Mouse (Mus musculus): ENCODE data around the gene Gcgr. TPM values are rescaled to one million over a fixed set of nuclear protein-coding genes. Genes with fewer than 3 reads are reported as not detected.

Gcgr gene
- total and polyA plus RNA-seq, 2 experiments from 2014 or later, result 0.99 to 1.0 TPM

DNA sequence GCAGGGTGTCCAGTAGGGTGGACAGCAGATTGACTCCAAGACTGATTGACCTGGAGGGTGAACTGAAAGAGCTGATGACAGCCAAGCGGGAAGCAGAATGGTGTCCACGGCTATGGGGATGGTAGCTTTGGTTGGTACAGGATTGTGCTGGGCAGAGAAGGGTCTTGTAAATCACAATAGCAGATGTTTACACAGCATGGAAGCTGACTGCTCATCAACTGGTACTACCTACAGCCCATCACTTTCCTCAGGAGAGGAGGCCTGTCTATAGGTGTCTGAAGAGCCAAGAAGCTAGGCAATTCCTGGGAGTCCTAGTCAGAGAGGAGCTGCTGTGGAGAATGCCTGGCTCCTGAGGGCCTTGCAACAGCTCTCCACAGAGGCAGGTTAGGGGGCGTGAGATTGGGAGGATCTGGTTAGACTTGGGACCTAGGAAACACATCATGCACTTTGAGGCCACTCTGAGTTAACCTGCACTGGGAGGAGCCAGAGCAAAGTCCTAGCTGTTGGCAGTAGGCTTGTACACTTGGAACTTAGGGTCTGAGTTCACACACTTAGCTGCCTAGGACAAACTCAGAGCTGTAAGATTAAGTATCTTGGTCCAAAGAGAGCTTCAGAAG lies 46.0 kb downstream of the Gcgr start:
- Histone ChIP-seq H3K36me3 (ENCODE audit: insufficient read depth, low read length) (peaks cover 24% of the 10 kb centered on the region), H3K4me1 (ENCODE audit: insufficient read depth, low read length) (peaks cover 16% of the 10 kb centered on the region), H3K9me3 (ENCODE audit: low read length) (no peaks in the 10 kb centered on the region), H3K27me3 (ENCODE audit: insufficient read depth, low read length) (no peaks in the 10 kb centered on the region), H3K4me3 (ENCODE audit: low read length) (no peak overlapping the region), H3K9ac (replicated peaks; ENCODE audit: low read length) (no peak overlapping the region), H3K4me2 (ENCODE audit: low read depth, low read length) (no peak overlapping the region), H3K27ac (no peak overlapping the region)
- no peak for DNase-seq (ENCODE audit: low spot score)
- WGBS, result 93% methylated on average over 3 of the region's 3 CpGs
- ATAC-seq, result no peak
- no peak for TF ChIP-seq CTCF (IDR thresholded peaks at IDR 0.05; ENCODE audit: low read depth)

DNA sequence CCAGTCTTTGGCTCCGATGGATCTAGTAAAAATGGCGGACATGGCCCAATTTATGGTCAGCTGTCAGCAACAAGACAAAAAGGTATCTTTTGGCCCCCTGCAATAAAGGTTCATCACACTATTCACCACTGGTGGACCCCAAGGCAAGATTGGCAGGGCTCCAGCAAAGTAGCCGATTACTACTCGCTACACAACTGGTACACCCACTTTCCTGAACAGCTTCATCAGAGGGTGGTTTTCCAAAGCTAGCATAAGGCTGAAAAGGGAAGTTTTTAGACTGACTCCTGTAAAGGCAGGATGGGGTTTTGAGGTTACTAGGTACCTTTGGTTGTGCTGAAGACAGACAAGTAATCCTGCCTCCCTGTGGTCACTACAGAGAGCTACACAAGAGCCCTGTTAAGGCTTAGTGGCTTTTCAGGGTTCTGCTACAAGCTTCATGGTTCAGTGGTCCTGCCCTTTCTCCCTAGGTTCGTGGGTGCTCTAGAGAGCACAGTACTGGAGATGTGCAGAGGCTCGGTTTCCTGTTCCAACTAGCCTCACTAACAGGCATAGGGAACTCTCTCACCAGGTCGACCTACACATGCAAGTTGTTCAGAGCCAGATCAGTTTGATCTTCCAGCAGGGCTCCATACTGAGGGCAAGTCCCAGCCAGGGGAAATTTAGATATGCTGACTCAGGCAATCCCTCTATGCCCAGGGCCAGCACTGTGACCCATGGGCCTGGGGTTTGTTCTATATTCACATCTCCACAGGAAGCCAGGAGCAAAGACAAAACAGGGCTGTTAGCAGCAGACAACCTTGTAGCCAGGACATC lies 46.9 kb downstream of the Gcgr start:
- peaks cover 18% of the 10 kb centered on the region for H3K4me1 ChIP-seq (ENCODE audit: insufficient read depth, low read length)
- H3K27me3 ChIP-seq (ENCODE audit: insufficient read depth, low read length), result no peaks in the 10 kb centered on the region
- DNase-seq (ENCODE audit: low spot score) (peak; percentile 63), ATAC-seq (no peak)
- no peak overlapping the region for H3K9ac ChIP-seq (replicated peaks; ENCODE audit: low read length)
- peaks cover 24% of the 10 kb centered on the region for H3K36me3 ChIP-seq (ENCODE audit: insufficient read depth, low read length)
- H3K27ac ChIP-seq, result no peak overlapping the region
- 78% methylated on average over 7 of the region's 7 CpGs for WGBS
- no peak overlapping the region for H3K4me3 ChIP-seq (ENCODE audit: low read length)
- H3K4me2 ChIP-seq (ENCODE audit: low read depth, low read length), result no peak overlapping the region
- TF ChIP-seq CTCF (IDR thresholded peaks at IDR 0.05; ENCODE audit: low read depth), result peak; percentile 68
- no peaks in the 10 kb centered on the region for H3K9me3 ChIP-seq (ENCODE audit: low read length)

DNA sequence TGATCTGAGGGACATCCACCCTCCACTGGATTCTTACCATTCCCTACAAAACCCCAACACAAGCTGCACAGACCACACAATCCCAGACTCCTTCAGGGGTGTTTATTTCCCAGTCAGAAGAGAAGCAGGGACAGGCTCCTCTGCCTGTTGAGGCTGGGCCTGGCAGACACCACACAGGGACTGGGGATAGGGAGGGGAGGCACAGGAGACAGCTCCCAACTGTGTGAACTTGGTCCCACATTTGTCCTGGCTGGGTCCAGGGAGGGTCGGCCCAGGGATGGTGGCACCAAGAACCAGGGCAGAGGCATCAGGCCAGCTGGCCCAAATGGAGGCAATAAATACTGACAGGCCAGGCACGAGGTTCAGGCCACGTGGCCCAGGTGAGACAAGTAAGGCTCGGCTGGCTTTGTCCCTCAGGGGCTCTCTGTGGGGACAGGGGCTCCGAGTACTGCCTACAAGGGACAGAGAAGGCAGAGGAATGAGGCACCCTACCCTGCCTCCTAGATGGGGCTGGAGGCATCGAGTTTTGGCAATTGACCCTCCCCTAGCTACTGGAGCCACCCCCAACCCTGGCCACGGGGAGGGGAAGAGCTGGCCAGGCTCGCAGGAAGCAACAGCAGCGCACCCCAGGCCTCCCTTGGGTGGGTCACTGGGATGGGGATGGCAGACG lies 47.7 kb downstream of the Gcgr start:
- 86% methylated on average over 10 of the region's 10 CpGs for WGBS
- Histone ChIP-seq H3K9ac (replicated peaks; ENCODE audit: low read length) (no peak overlapping the region), H3K4me2 (ENCODE audit: low read depth, low read length) (no peak overlapping the region), H3K27ac (no peak overlapping the region), H3K4me1 (ENCODE audit: insufficient read depth, low read length) (peaks cover 18% of the 10 kb centered on the region), H3K27me3 (ENCODE audit: insufficient read depth, low read length) (no peaks in the 10 kb centered on the region), H3K36me3 (ENCODE audit: insufficient read depth, low read length) (peaks cover 24% of the 10 kb centered on the region), H3K4me3 (ENCODE audit: low read length) (no peak overlapping the region), H3K9me3 (ENCODE audit: low read length) (no peaks in the 10 kb centered on the region)
- ATAC-seq (no peak), DNase-seq (ENCODE audit: low spot score) (no peak)
- no peak for TF ChIP-seq CTCF (IDR thresholded peaks at IDR 0.05; ENCODE audit: low read depth)

DNA sequence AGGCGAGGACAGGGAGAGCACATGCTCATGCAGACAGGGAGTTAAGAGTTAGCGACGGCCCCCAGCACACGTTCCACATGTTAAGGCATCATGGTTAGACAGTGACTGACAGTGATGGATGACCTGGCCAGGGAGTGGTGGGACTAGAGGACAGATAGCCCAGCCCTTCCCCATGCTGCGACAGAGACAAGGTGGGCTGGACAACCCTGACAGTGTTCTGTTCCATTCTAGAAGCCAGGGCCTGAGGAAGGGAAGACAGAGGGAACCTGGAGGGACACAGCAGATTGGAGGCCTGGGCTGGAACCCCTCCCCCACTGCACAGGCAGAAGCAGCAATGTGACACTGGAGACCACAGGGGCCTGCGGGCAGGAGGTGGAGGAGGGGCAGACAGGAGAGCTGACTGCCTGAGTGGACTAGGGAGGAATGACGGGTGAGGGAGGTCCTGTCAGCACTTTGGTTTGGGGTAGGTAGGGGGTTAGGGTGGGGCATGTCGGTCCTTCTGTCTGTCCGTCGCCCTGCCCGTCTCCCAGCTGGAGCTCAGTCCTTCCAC lies 48.3 kb downstream of the Gcgr start:
- Histone ChIP-seq H3K36me3 (ENCODE audit: insufficient read depth, low read length) (peaks cover 24% of the 10 kb centered on the region), H3K27ac (no peak overlapping the region), H3K9me3 (ENCODE audit: low read length) (no peaks in the 10 kb centered on the region), H3K9ac (replicated peaks; ENCODE audit: low read length) (no peak overlapping the region), H3K4me1 (ENCODE audit: insufficient read depth, low read length) (peaks cover 18% of the 10 kb centered on the region), H3K27me3 (ENCODE audit: insufficient read depth, low read length) (no peaks in the 10 kb centered on the region), H3K4me2 (ENCODE audit: low read depth, low read length) (no peak overlapping the region), H3K4me3 (ENCODE audit: low read length) (no peak overlapping the region)
- TF ChIP-seq CTCF (IDR thresholded peaks at IDR 0.05; ENCODE audit: low read depth), result no peak
- 79% methylated on average over 11 of the region's 11 CpGs for WGBS
- ATAC-seq (no peak), DNase-seq (ENCODE audit: low spot score) (no peak)

DNA sequence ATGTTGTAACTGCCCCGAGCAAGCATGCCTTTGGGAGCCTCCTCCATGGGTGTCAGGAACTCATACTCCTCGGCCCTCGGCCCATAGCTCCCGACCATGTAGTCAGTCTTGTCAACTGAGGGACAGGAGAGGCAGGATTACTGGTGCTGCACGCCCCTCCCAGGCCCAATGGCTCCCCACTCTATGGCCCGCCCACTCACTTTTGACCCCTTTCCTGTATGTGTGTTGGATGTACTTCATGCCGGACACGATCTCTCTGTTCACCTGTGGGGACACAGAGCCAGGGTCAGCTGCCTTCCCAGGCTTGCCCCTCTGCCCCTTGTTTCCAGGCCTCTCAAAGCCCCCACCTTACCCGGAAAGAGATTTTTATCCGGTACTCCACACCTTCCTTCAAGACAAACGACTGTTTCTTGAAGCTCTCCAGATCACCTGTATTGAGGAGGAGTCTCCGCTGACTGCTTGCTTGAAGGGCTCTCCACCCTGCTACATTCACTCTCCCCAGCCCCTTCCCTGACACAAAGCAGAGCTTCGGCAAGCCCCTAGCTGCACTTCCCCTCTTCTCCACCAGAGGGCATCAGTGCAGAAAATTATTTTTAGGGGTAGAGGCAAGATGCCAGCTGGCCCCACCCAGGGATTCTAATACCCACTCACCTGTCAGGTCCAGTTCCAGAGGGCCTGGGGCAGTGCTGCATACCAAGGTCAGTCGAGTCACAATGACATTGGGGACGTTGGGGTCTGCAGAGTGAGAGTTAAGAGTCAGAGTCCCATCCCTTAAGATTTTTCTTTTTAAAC lies 49.0 kb downstream of the Gcgr start:
- no peaks in the 10 kb centered on the region for H3K27me3 ChIP-seq (ENCODE audit: insufficient read depth, low read length)
- peak; percentile 94 for TF ChIP-seq CTCF (IDR thresholded peaks at IDR 0.05; ENCODE audit: low read depth)
- peak overlapping the region; percentile 99 for H3K4me2 ChIP-seq (ENCODE audit: low read depth, low read length)
- peak overlapping the region; percentile 89 for H3K4me3 ChIP-seq (ENCODE audit: low read length)
- 65% methylated on average over 15 of the region's 15 CpGs for WGBS
- H3K4me1 ChIP-seq (ENCODE audit: insufficient read depth, low read length), result peaks cover 15% of the 10 kb centered on the region
- peak overlapping the region; percentile 97; the same call in 1 of the 2 replicates for H3K27ac ChIP-seq
- H3K9ac ChIP-seq (replicated peaks; ENCODE audit: low read length), result peak overlapping the region; percentile 28; the same call in 1 of the 2 replicates
- no peak for ATAC-seq
- DNase-seq (ENCODE audit: low spot score), result peak; percentile 79
- no peaks in the 10 kb centered on the region for H3K9me3 ChIP-seq (ENCODE audit: low read length)
- H3K36me3 ChIP-seq (ENCODE audit: insufficient read depth, low read length), result peaks cover 24% of the 10 kb centered on the region

DNA sequence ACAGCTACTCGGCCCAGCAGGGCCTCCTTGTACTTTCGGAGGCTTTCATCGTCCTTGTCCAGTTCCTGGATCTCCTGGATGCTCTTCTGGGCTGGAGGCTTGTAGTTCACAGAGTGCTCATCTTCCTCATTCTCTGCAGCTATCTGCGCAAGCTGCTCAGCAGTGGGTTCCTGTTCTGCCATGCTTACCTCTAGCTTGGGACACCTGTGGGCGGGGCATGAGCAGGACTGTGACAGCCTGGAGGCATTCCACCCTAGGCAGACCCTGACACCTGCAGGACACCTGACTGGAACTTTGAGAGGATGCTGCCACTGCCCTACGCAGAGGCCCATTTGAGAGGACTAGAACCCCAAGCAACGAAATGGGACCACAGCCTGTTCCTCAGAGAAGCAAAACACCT lies 49.7 kb downstream of the Gcgr start:
- H3K9ac ChIP-seq (replicated peaks; ENCODE audit: low read length), result peak overlapping the region; percentile 97
- H3K4me2 ChIP-seq (ENCODE audit: low read depth, low read length), result peak overlapping the region; percentile 99
- H3K27ac ChIP-seq, result peak overlapping the region; percentile 97
- no peak for DNase-seq (ENCODE audit: low spot score)
- no peaks in the 10 kb centered on the region for H3K9me3 ChIP-seq (ENCODE audit: low read length)
- peak overlapping the region; percentile 89 for H3K4me3 ChIP-seq (ENCODE audit: low read length)
- 54% methylated on average over 7 of the region's 7 CpGs for WGBS
- H3K36me3 ChIP-seq (ENCODE audit: insufficient read depth, low read length), result peaks cover 26% of the 10 kb centered on the region
- ATAC-seq, result no peak
- no peaks in the 10 kb centered on the region for H3K27me3 ChIP-seq (ENCODE audit: insufficient read depth, low read length)
- TF ChIP-seq CTCF (IDR thresholded peaks at IDR 0.05; ENCODE audit: low read depth), result no peak
- H3K4me1 ChIP-seq (ENCODE audit: insufficient read depth, low read length), result peaks cover 15% of the 10 kb centered on the region

All from hindbrain, postnatal 0 days (tissue).